Mouse (Mus musculus): Measurements from ENCODE around the gene Cnbp.

DNA sequence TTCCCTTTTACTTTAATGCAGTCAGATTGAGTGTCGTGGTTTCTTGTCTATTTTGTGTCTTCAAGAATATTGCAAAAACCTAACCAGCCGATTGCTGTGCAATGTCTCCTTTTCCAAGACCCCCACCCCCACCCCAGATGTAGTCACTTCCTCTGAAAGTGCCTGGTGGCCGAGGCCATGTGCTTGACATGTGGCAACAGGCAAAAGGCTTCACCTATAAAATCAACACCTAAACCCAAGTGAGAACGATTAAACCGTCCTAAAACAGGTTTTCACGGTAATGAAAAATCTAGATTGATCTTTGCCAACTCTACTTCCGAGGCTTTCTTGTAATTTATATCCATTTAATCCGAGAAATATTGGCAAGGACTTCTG is 1.1 kb downstream of the Cnbp start:
- no peak for TF ChIP-seq RCOR1 (IDR thresholded peaks at IDR 0.05; ENCODE audit: low read depth, low read length)
- no peak for TF ChIP-seq MEF2A (IDR thresholded peaks at IDR 0.05; ENCODE audit: extremely low read depth, insufficient replicate concordance, low read depth, low read length, poor library complexity, severe bottlenecking)
- no peak for TF ChIP-seq KAT2A (conservative IDR thresholded peaks at IDR 0.05; ENCODE audit: low read depth, low read length)
- TF ChIP-seq TBP (IDR thresholded peaks at IDR 0.05; ENCODE audit: low read depth, low read length), result peak; percentile 68
- peak; percentile 99 for TF ChIP-seq MAX (IDR thresholded peaks at IDR 0.05; ENCODE audit: low read length)
- TF ChIP-seq EP300 (IDR thresholded peaks at IDR 0.05; ENCODE audit: low read depth in 1 of 2, low read length in 2 of 2), result no peak; a peak in 1 of 4 replicates
- TF ChIP-seq MYB (IDR thresholded peaks at IDR 0.05; ENCODE audit: low read depth, low read length), result no peak
- peak in 1 of 2 experiments; percentile 60; a peak in 2 of 4 replicates for TF ChIP-seq POLR2A (IDR thresholded peaks at IDR 0.05; ENCODE audit: control insufficient read depth in 1 of 2, insufficient read depth in 1 of 2, low read depth in 1 of 2, low read length in 2 of 2, poor library complexity in 1 of 2)
- TF ChIP-seq E2F4 (IDR thresholded peaks at IDR 0.05; ENCODE audit: borderline replicate concordance, low read depth, low read length), result no peak

All from MEL (cell line).